ENCODE assay signal across 26 mouse cellular contexts in genomic region chr13:90782435-90782834, GRCm38 (mm10).
DNase-seq lines count a peak whose midpoint lies in the region; ATAC-seq lines count a peak whose summit lies in the region.
"Had no signal": no experiment of that assay in that cellular context is flagged by ENCODE, and none has a peak within 500 bp of the region (broad histone marks: within the 10 kb centered on the region; RNA-seq: fewer than 3 reads in every experiment).

No protein-coding gene starts in this region.

- H3K36me3 ChIP-seq in heart, embryonic 12.5 days: no peaks in the 10 kb centered on the region
- no peaks in the 10 kb centered on the region for H3K36me3 ChIP-seq in heart, embryonic 10.5 days
- H3K36me3 ChIP-seq in limb, embryonic 13.5 days: no peaks in the 10 kb centered on the region
- H3K36me3 ChIP-seq in limb, embryonic 10.5 days: no peaks in the 10 kb centered on the region
- H3K36me3 ChIP-seq in embryonic facial prominence, embryonic 14.5 days (ENCODE audit: control insufficient read depth, insufficient read depth, low read length): no peaks in the 10 kb centered on the region
- H3K36me3 ChIP-seq: heart, embryonic 15.5 days had no signal

- no peak overlapping the region for H3K4me2 ChIP-seq in heart, embryonic 12.5 days
- H3K4me2 ChIP-seq in limb, embryonic 13.5 days (replicated peaks): no peak overlapping the region
- H3K4me2 ChIP-seq in embryonic facial prominence, embryonic 14.5 days (ENCODE audit: low read depth, low read length): no peak overlapping the region
- H3K4me2 ChIP-seq: heart, embryonic 15.5 days; hindbrain, embryonic 14.5 days had no signal

- WGBS in heart, embryonic 12.5 days: 87% methylated on average over 1 of the region's 1 CpGs
- WGBS in heart, embryonic 10.5 days: 72% methylated on average over 1 of the region's 1 CpGs
- 73% methylated on average over 1 of the region's 1 CpGs for WGBS in limb, embryonic 13.5 days
- 90% methylated on average over 1 of the region's 1 CpGs for WGBS in limb, embryonic 10.5 days
- WGBS in embryonic facial prominence, embryonic 14.5 days: 55% methylated on average over 1 of the region's 1 CpGs

- ATAC-seq in heart, embryonic 12.5 days (ENCODE audit: insufficient number of reproducible peaks, low FRiP score): no peak
- peak; percentile 59 for ATAC-seq in limb, embryonic 13.5 days (ENCODE audit: low FRiP score, low read depth)
- peak; percentile 50; the same call in 1 of the 2 replicates for ATAC-seq in embryonic facial prominence, embryonic 14.5 days (ENCODE audit: low read depth)
- ATAC-seq: activated CD4-positive, CD25-positive, alpha-beta regulatory T cell, adult 4 months; forebrain, embryonic 14.5 days; forebrain, postnatal 0 days; hindbrain, postnatal 0 days; inflammation-experienced regulatory T-cells, adult 6 months; intestine, embryonic 16.5 days had no signal

- H3K4me1 ChIP-seq in heart, embryonic 12.5 days (replicated peaks): 0 out of 2 replicates have a peak, but pooled peaks cover 2% of the 10 kb centered on the region
- H3K4me1 ChIP-seq in heart, embryonic 10.5 days: no peaks in the 10 kb centered on the region
- H3K4me1 ChIP-seq in limb, embryonic 13.5 days: peaks cover 12% of the 10 kb centered on the region; the same call in 1 of the 2 replicates
- no peaks in the 10 kb centered on the region for H3K4me1 ChIP-seq in limb, embryonic 10.5 days
- 0 out of 2 replicates have a peak, but pooled peaks cover 8% of the 10 kb centered on the region for H3K4me1 ChIP-seq in embryonic facial prominence, embryonic 14.5 days (ENCODE audit: control insufficient read depth, insufficient read depth, low read length)
- H3K4me1 ChIP-seq: heart, embryonic 15.5 days had no signal

- no peaks in the 10 kb centered on the region for H3K27me3 ChIP-seq in heart, embryonic 12.5 days (replicated peaks)
- no peaks in the 10 kb centered on the region for H3K27me3 ChIP-seq in heart, embryonic 10.5 days (ENCODE audit: insufficient read depth, poor library complexity, severe bottlenecking)
- H3K27me3 ChIP-seq in limb, embryonic 13.5 days: no peaks in the 10 kb centered on the region
- H3K27me3 ChIP-seq in limb, embryonic 10.5 days (ENCODE audit: low read depth, poor library complexity, severe bottlenecking): no peaks in the 10 kb centered on the region
- H3K27me3 ChIP-seq in embryonic facial prominence, embryonic 14.5 days (replicated peaks; ENCODE audit: control insufficient read depth, insufficient read depth, low read length): no peaks in the 10 kb centered on the region
- H3K27me3 ChIP-seq: heart, embryonic 15.5 days had no signal

- no peak for DNase-seq in heart, embryonic 10.5 days (ENCODE audit: low spot score)
- no peak for DNase-seq in limb, embryonic 10.5 days (ENCODE audit: low spot score)
- peak; percentile 65 for DNase-seq in embryonic facial prominence, embryonic 14.5 days (ENCODE audit: low spot score)
- no peak for DNase-seq in right cerebral cortex, adult 2 months (ENCODE audit: low spot score in 2 of 2)
- no peak for DNase-seq in spleen, postnatal 36 days (ENCODE audit: low spot score in 2 of 2)
- DNase-seq: adrenal gland, adult 8-10 months; adrenal gland, postnatal 25 days; cerebellum, adult 11-12 months; cerebellum, adult 8-10 months; cerebellum, postnatal 36 days; forebrain, postnatal 0 days; gastrocnemius, adult 2 months; gastrocnemius, postnatal 14 days; heart, adult 18-20 months; heart, postnatal 10 days; heart, postnatal 4 days; kidney, adult 18-20 months had no signal

- peak overlapping the region; percentile 48 for H3K27ac ChIP-seq in heart, embryonic 12.5 days (ENCODE audit: poor library complexity, severe bottlenecking)
- no peak overlapping the region for H3K27ac ChIP-seq in heart, embryonic 10.5 days
- H3K27ac ChIP-seq in limb, embryonic 13.5 days: peak overlapping the region; percentile 48; the same call in 1 of the 2 replicates
- H3K27ac ChIP-seq in limb, embryonic 10.5 days: no peak overlapping the region
- no peak overlapping the region for H3K27ac ChIP-seq in embryonic facial prominence, embryonic 14.5 days (replicated peaks; ENCODE audit: low read depth, low read length)
- H3K27ac ChIP-seq: gastrocnemius, adult 2 months; heart, embryonic 15.5 days; hindbrain, embryonic 14.5 days; hindbrain, postnatal 0 days had no signal

- H3K4me3 ChIP-seq in heart, embryonic 12.5 days: no peak overlapping the region
- no peak overlapping the region for H3K4me3 ChIP-seq in heart, embryonic 10.5 days
- no peak overlapping the region for H3K4me3 ChIP-seq in limb, embryonic 13.5 days
- no peak overlapping the region for H3K4me3 ChIP-seq in limb, embryonic 10.5 days
- no peak overlapping the region for H3K4me3 ChIP-seq in embryonic facial prominence, embryonic 14.5 days (ENCODE audit: low read depth, low read length)
- H3K4me3 ChIP-seq: gastrocnemius, adult 2 months; heart, embryonic 15.5 days had no signal

- H3K9me3 ChIP-seq in heart, embryonic 12.5 days (replicated peaks): no peaks in the 10 kb centered on the region
- no peaks in the 10 kb centered on the region for H3K9me3 ChIP-seq in heart, embryonic 10.5 days
- H3K9me3 ChIP-seq in limb, embryonic 13.5 days: no peaks in the 10 kb centered on the region
- no peaks in the 10 kb centered on the region for H3K9me3 ChIP-seq in limb, embryonic 10.5 days (replicated peaks)
- no peaks in the 10 kb centered on the region for H3K9me3 ChIP-seq in embryonic facial prominence, embryonic 14.5 days (ENCODE audit: control insufficient read depth, low read length)
- H3K9me3 ChIP-seq: heart, embryonic 15.5 days had no signal

- no peak overlapping the region for H3K9ac ChIP-seq in heart, embryonic 12.5 days
- H3K9ac ChIP-seq in limb, embryonic 13.5 days: no peak overlapping the region
- H3K9ac ChIP-seq in embryonic facial prominence, embryonic 14.5 days (ENCODE audit: low read depth, low read length): no peak overlapping the region
- H3K9ac ChIP-seq: forebrain, postnatal 0 days; heart, embryonic 15.5 days; hindbrain, embryonic 14.5 days had no signal

Comparison
In these comparisons a context has a peak if more than half of its experiments do, and no peak if none do; other contexts are left out.
1. H3K27ac ChIP-seq: peak in heart, embryonic 12.5 days (single experiment) and limb, embryonic 13.5 days (single experiment); none in heart, embryonic 10.5 days (single experiment), limb, embryonic 10.5 days (single experiment) and embryonic facial prominence, embryonic 14.5 days (single experiment).